Mouse (Mus musculus) right cerebral cortex, postnatal 25 days (tissue): ENCODE results near the gene Tk2.
A peak's percentile ranks its signal among the peaks of the same experiment; 100 is the strongest.
"Not testable (repeated sequence)": the region's sequence is repeated elsewhere in the genome, so short reads cannot be mapped to it uniquely, and the experiment has no call there.

ENCODE experiments used
- DNase-seq: peaks from one replicate; pipeline ENCODE4 v3.0.0; 2022

Tk2 gene

GRCm38 (mm10) chr8:104248276-104248675 lies at the start of gene Tk2:
Gene Tk2, minus strand, starts transcription at chr8:104248558.
- DNase-seq, result peak; percentile 79

GRCm38 (mm10) chr8:104294396-104294795 lies 46.0 kb upstream of the Tk2 start:
- no peak for DNase-seq

- not testable (repeated sequence) for DNase-seq
These were observed 44.7 kb upstream of the Tk2 start, which contains the start of gene Cmtm2a for GRCm38 (mm10) chr8:104293081-104293480. Gene Cmtm2a, minus strand, starts transcription at chr8:104293181.

GRCm38 (mm10) chr8:104268937-104269440 lies 20.6 kb upstream of the Tk2 start:
- no peak for DNase-seq

GRCm38 (mm10) chr8:104268368-104268767 lies 20.0 kb upstream of the Tk2 start:
- no peak for DNase-seq

GRCm38 (mm10) chr8:104264271-104264935 lies 16.0 kb upstream of the Tk2 start:
- not testable (repeated sequence) for DNase-seq

GRCm38 (mm10) chr8:104261802-104262201 lies 13.4 kb upstream of the Tk2 start:
- DNase-seq, result not testable (repeated sequence)

- no peak for DNase-seq
These were observed 4.7 kb upstream of the Tk2 start for GRCm38 (mm10) chr8:104253016-104253415.

- no peak for DNase-seq
These were observed 3.1 kb upstream of the Tk2 start for GRCm38 (mm10) chr8:104251461-104251860.

- peak; percentile 76 for DNase-seq
These were observed 2.3 kb upstream of the Tk2 start, which contains the start of gene Cklf for GRCm38 (mm10) chr8:104250439-104251367. Gene Cklf, plus strand, starts transcription at chr8:104250861.

- no peak for DNase-seq
These were observed 1.2 kb upstream of the Tk2 start for GRCm38 (mm10) chr8:104249442-104249996.

- no peak for DNase-seq
These were observed 466 bp downstream of the Tk2 start for GRCm38 (mm10) chr8:104247908-104248275.

GRCm38 (mm10) chr8:104247054-104247907 lies 1.1 kb downstream of the Tk2 start:
- no peak for DNase-seq

- DNase-seq, result no peak
These were observed 1.7 kb downstream of the Tk2 start for GRCm38 (mm10) chr8:104246621-104247020.

- DNase-seq, result no peak
These were observed 6.2 kb downstream of the Tk2 start for GRCm38 (mm10) chr8:104242038-104242644.

- no peak for DNase-seq
These were observed 8.9 kb downstream of the Tk2 start for GRCm38 (mm10) chr8:104239418-104239861.

GRCm38 (mm10) chr8:104234573-104234972 lies 13.8 kb downstream of the Tk2 start:
- no peak for DNase-seq

GRCm38 (mm10) chr8:104232919-104233318 lies 15.4 kb downstream of the Tk2 start:
- no peak for DNase-seq

GRCm38 (mm10) chr8:104232039-104232438 lies 16.3 kb downstream of the Tk2 start:
- DNase-seq, result no peak

GRCm38 (mm10) chr8:104230377-104230776 lies 18.0 kb downstream of the Tk2 start:
- no peak for DNase-seq

GRCm38 (mm10) chr8:104227048-104227447 lies 21.3 kb downstream of the Tk2 start:
- no peak for DNase-seq

GRCm38 (mm10) chr8:104219806-104220205 lies 28.6 kb downstream of the Tk2 start:
- DNase-seq, result peak; percentile 61
